Mouse (Mus musculus) layer of hippocampus, adult 9-10 months (tissue): ENCODE results near the gene Atf5.
A peak's percentile ranks its signal among the peaks of the same experiment; 100 is the strongest.

Experiments used
- DNase-seq: peaks from one replicate; pipeline ENCODE4 v3.0.0; 2022; ENCODE audit warnings: low spot score

The Atf5 gene

GRCm38 (mm10) chr7:44850146-44850545 is 33.7 kb upstream of the Atf5 start:
- DNase-seq, result no peak

- peak; percentile 94 for DNase-seq
These were observed 33.1 kb upstream of the Atf5 start for GRCm38 (mm10) chr7:44849416-44850111.

GRCm38 (mm10) chr7:44848561-44849415 is 32.3 kb upstream of the Atf5 start, which contains the start of the genes Akt1s1 and Tbc1d17:
Gene Akt1s1 (plus strand): TSS chr7:44848991.
Gene Tbc1d17 (minus strand): TSS chr7:44849079.
- DNase-seq, result peak; percentile 100

- no peak for DNase-seq
These were observed 31.3 kb upstream of the Atf5 start for GRCm38 (mm10) chr7:44847772-44848171.

GRCm38 (mm10) chr7:44846804-44847203 is 30.3 kb upstream of the Atf5 start:
- DNase-seq, result no peak

GRCm38 (mm10) chr7:44845006-44845405 is 28.5 kb upstream of the Atf5 start:
- DNase-seq, result no peak

- no peak for DNase-seq
These were observed 25.5 kb upstream of the Atf5 start for GRCm38 (mm10) chr7:44841825-44842463.

GRCm38 (mm10) chr7:44840426-44840825 is 24.0 kb upstream of the Atf5 start:
- DNase-seq, result no peak

GRCm38 (mm10) chr7:44839491-44840191 is 23.2 kb upstream of the Atf5 start:
- no peak for DNase-seq

- no peak for DNase-seq
These were observed 22.7 kb upstream of the Atf5 start for GRCm38 (mm10) chr7:44839171-44839490.

- no peak for DNase-seq
These were observed 21.6 kb upstream of the Atf5 start for GRCm38 (mm10) chr7:44838073-44838472.

GRCm38 (mm10) chr7:44836423-44837053 is 20.1 kb upstream of the Atf5 start:
- DNase-seq, result no peak

- no peak for DNase-seq
These were observed 19.6 kb upstream of the Atf5 start for GRCm38 (mm10) chr7:44836016-44836404.

GRCm38 (mm10) chr7:44835373-44836015 is 19.0 kb upstream of the Atf5 start:
- DNase-seq, result no peak

- no peak for DNase-seq
These were observed 16.3 kb upstream of the Atf5 start for GRCm38 (mm10) chr7:44832763-44833162.

- no peak for DNase-seq
These were observed 12.2 kb upstream of the Atf5 start for GRCm38 (mm10) chr7:44828706-44829105.

GRCm38 (mm10) chr7:44826771-44827170 is 10.3 kb upstream of the Atf5 start:
- no peak for DNase-seq

GRCm38 (mm10) chr7:44824872-44825271 is 8.4 kb upstream of the Atf5 start:
- peak; percentile 74 for DNase-seq

GRCm38 (mm10) chr7:44823409-44823808 is 7.0 kb upstream of the Atf5 start:
- no peak for DNase-seq

- no peak for DNase-seq
These were observed 5.4 kb upstream of the Atf5 start for GRCm38 (mm10) chr7:44821666-44822448.
